Mouse (Mus musculus) adrenal gland, adult 2 months (tissue): ENCODE measurements around the gene Cd2bp2. TPM values are rescaled to one million over a fixed set of nuclear protein-coding genes. Genes with fewer than 3 reads are reported as not detected.

ENCODE experiments used
- DNase-seq: peaks from one replicate; pipeline ENCODE4 v3.0.0; 2021
- polyA plus RNA-seq: library from polyadenylated mRNA; depleted of rRNA; stranded (reverse); fragments of >200 nt; gene quantifications from 2 replicates; pipeline ENCODE4 v1.2.3, GENCODE M21; 2012; rRNA removed
- total RNA-seq, 2 experiments: library from RNA; stranded (reverse); gene quantifications; 2 replicates each; pipeline ENCODE4 v1.2.3; 2021

Cd2bp2 gene
- total and polyA plus RNA-seq, 3 experiments: 13.8 to 67.6 (median 37.6) TPM

DNA sequence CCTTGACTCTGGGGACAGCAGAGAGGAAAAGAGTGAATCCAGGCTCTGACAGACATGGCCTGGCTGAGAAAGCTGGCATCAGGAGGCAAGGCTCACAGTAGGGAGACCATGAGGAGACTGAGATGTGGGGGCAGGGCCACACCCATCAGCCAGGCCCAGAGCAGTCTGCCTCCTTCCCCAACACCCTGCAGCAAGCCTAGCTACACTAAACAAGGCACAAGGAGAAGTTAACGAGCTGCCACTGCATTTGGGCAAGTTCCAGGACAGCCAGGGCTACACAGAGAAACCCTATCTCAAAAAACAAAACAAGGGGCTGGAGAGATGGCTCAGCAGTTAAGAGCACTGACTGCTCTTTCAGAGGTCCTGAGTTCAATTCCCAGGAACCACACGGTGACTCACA is 53.6 kb downstream of the Cd2bp2 start:
- DNase-seq: no peak

Other genes with a start within 250 kb of the Cd2bp2 start
- gene Asphd1, start 246.5 kb downstream of the Cd2bp2 start, total RNA-seq: 1 to 10 TPM in 1 of 2 experiments, under 1 TPM in 1; 0.66 to 2.2 TPM
- 2.0 and 2.5 TPM in 2 replicates for gene Asphd1, start 246.5 kb downstream of the Cd2bp2 start, polyA plus RNA-seq
- gene Sez6l2, start 245.5 kb downstream of the Cd2bp2 start, total RNA-seq: 100 to 1,000 TPM in 1 of 2 experiments, 10 to 100 TPM in 1; 87.4 to 126 TPM
- gene Sez6l2, start 245.5 kb downstream of the Cd2bp2 start, polyA plus RNA-seq: 33.4 and 42.4 TPM in 2 replicates
- gene Cdipt, start 220.1 kb downstream of the Cd2bp2 start, total RNA-seq: 100 to 1,000 TPM; 102 to 107 TPM
- 239 and 259 TPM in 2 replicates for gene Cdipt, start 220.1 kb downstream of the Cd2bp2 start, polyA plus RNA-seq
- 1 to 10 TPM; 1.6 TPM for gene Cdiptos, start 220.0 kb downstream of the Cd2bp2 start, total RNA-seq
- gene Cdiptos, start 220.0 kb downstream of the Cd2bp2 start, polyA plus RNA-seq: 0.43 and 1.4 TPM in 2 replicates
- 100 to 1,000 TPM; 115 to 145 TPM for gene Mvp, start 181.4 kb downstream of the Cd2bp2 start, total RNA-seq
- gene Mvp, start 181.4 kb downstream of the Cd2bp2 start, polyA plus RNA-seq: 95.3 and 172 TPM in 2 replicates
- gene Pagr1b, start 179.6 kb downstream of the Cd2bp2 start, total RNA-seq: 1 to 10 TPM in 1 of 2 experiments, not detected in 1; 1.3 TPM
- 1.7 and 2.0 TPM in 2 replicates for gene Pagr1b, start 179.6 kb downstream of the Cd2bp2 start, polyA plus RNA-seq
- 10 to 100 TPM; 16.4 to 20.3 TPM for gene Pagr1a, start 178.7 kb downstream of the Cd2bp2 start, total RNA-seq
- gene Pagr1a, start 178.7 kb downstream of the Cd2bp2 start, polyA plus RNA-seq: 0.66 and 13.1 TPM in 2 replicates
- 10 to 100 TPM; 19.9 to 29.2 TPM for gene Gm42742, start 175.0 kb downstream of the Cd2bp2 start, total RNA-seq
- 13.7 and 28.4 TPM in 2 replicates for gene Gm42742, start 175.0 kb downstream of the Cd2bp2 start, polyA plus RNA-seq
- 1 to 10 TPM; 1.7 to 2.0 TPM for gene Prrt2, start 174.8 kb downstream of the Cd2bp2 start, total RNA-seq
- 8.5 and 9.5 TPM in 2 replicates for gene Prrt2, start 174.8 kb downstream of the Cd2bp2 start, polyA plus RNA-seq
- 100 to 1,000 TPM in 1 of 2 experiments, 10 to 100 TPM in 1; 98.7 to 114 TPM for gene Maz, start 169.0 kb downstream of the Cd2bp2 start, total RNA-seq
- gene Maz, start 169.0 kb downstream of the Cd2bp2 start, polyA plus RNA-seq: 833 and 840 TPM in 2 replicates
- gene Kif22, start 153.6 kb downstream of the Cd2bp2 start, total RNA-seq: 1 to 10 TPM; 2.1 to 2.5 TPM
- 0.64 and 0.89 TPM in 2 replicates for gene Kif22, start 153.6 kb downstream of the Cd2bp2 start, polyA plus RNA-seq
- not detected for gene Zg16, start 108.7 kb downstream of the Cd2bp2 start, total RNA-seq
- 0.18 and 0.49 TPM in 2 replicates for gene Zg16, start 108.7 kb downstream of the Cd2bp2 start, polyA plus RNA-seq
- gene AI467606, start 104.7 kb downstream of the Cd2bp2 start, total RNA-seq: 1 to 10 TPM; 1.6 to 1.9 TPM
- 7.6 TPM in 2 replicates for gene AI467606, start 104.7 kb downstream of the Cd2bp2 start, polyA plus RNA-seq
- under 1 TPM; 0.49 to 0.52 TPM for gene Qprt, start 73.8 kb downstream of the Cd2bp2 start, total RNA-seq
- 0.77 and 1.0 TPM in 2 replicates for gene Qprt, start 73.8 kb downstream of the Cd2bp2 start, polyA plus RNA-seq
- 1 to 10 TPM in 1 of 2 experiments, under 1 TPM in 1; 0.58 to 1.0 TPM for gene Spn, start 58.2 kb downstream of the Cd2bp2 start, total RNA-seq
- 1.0 and 2.0 TPM in 2 replicates for gene Spn, start 58.2 kb downstream of the Cd2bp2 start, polyA plus RNA-seq
- gene Tbc1d10b, start 12.4 kb upstream of the Cd2bp2 start, total RNA-seq: 10 to 100 TPM; 36.0 to 43.6 TPM
- 31.5 and 35.1 TPM in 2 replicates for gene Tbc1d10b, start 12.4 kb upstream of the Cd2bp2 start, polyA plus RNA-seq
- gene Mylpf, start 12.8 kb upstream of the Cd2bp2 start, total RNA-seq: 1 to 10 TPM; 2.2 to 2.3 TPM
- gene Mylpf, start 12.8 kb upstream of the Cd2bp2 start, polyA plus RNA-seq: not detected in 2 replicates
- 10 to 100 TPM; 11.7 to 12.7 TPM for gene Zfp553, start 37.0 kb upstream of the Cd2bp2 start, total RNA-seq
- gene Zfp553, start 37.0 kb upstream of the Cd2bp2 start, polyA plus RNA-seq: 18.3 and 20.5 TPM in 2 replicates
- 10 to 100 TPM in 1 of 2 experiments, 1 to 10 TPM in 1; 7.1 to 11.4 TPM for gene Sept1, start 37.1 kb upstream of the Cd2bp2 start, total RNA-seq
- gene Sept1, start 37.1 kb upstream of the Cd2bp2 start, polyA plus RNA-seq: 8.6 and 10.9 TPM in 2 replicates
- gene Zfp771, start 48.2 kb upstream of the Cd2bp2 start, total RNA-seq: 10 to 100 TPM; 27.1 to 32.4 TPM
- gene Zfp771, start 48.2 kb upstream of the Cd2bp2 start, polyA plus RNA-seq: 295 and 338 TPM in 2 replicates
- gene Dctpp1, start 64.7 kb upstream of the Cd2bp2 start, total RNA-seq: 10 to 100 TPM; 34.7 to 37.6 TPM
- gene Dctpp1, start 64.7 kb upstream of the Cd2bp2 start, polyA plus RNA-seq: 45.1 and 57.1 TPM in 2 replicates
- gene Sephs2, start 78.0 kb upstream of the Cd2bp2 start, total RNA-seq: 100 to 1,000 TPM in 1 of 2 experiments, 10 to 100 TPM in 1; 90.0 to 118 TPM
- 41.8 and 46.5 TPM in 2 replicates for gene Sephs2, start 78.0 kb upstream of the Cd2bp2 start, polyA plus RNA-seq
- 1 to 10 TPM; 1.7 to 2.4 TPM for gene Itgal, start 100.2 kb upstream of the Cd2bp2 start, total RNA-seq
- 1.6 and 1.7 TPM in 2 replicates for gene Itgal, start 100.2 kb upstream of the Cd2bp2 start, polyA plus RNA-seq
- gene Zfp768, start 149.5 kb upstream of the Cd2bp2 start, total RNA-seq: 10 to 100 TPM; 30.5 to 32.3 TPM
- gene Zfp768, start 149.5 kb upstream of the Cd2bp2 start, polyA plus RNA-seq: 52.5 and 54.2 TPM in 2 replicates
- gene Zfp747, start 180.0 kb upstream of the Cd2bp2 start, total RNA-seq: 10 to 100 TPM in 1 of 2 experiments, 1 to 10 TPM in 1; 8.0 to 11.2 TPM
- gene Zfp747, start 180.0 kb upstream of the Cd2bp2 start, polyA plus RNA-seq: 4.4 and 6.7 TPM in 2 replicates
- gene 9130019O22Rik, start 191.1 kb upstream of the Cd2bp2 start, total RNA-seq: 1 to 10 TPM; 4.4 to 6.3 TPM
- 2.5 and 3.3 TPM in 2 replicates for gene 9130019O22Rik, start 191.1 kb upstream of the Cd2bp2 start, polyA plus RNA-seq
- 10 to 100 TPM in 1 of 2 experiments, 1 to 10 TPM in 1; 7.1 to 10.3 TPM for gene E430018J23Rik, start 197.6 kb upstream of the Cd2bp2 start, total RNA-seq
- 8.9 and 10.0 TPM in 2 replicates for gene E430018J23Rik, start 197.6 kb upstream of the Cd2bp2 start, polyA plus RNA-seq
- gene Zfp764, start 210.8 kb upstream of the Cd2bp2 start, total RNA-seq: 1 to 10 TPM; 5.0 to 8.1 TPM
- gene Zfp764, start 210.8 kb upstream of the Cd2bp2 start, polyA plus RNA-seq: 4.1 and 4.5 TPM in 2 replicates
- 10 to 100 TPM; 13.3 to 15.3 TPM for gene Zfp688, start 226.0 kb upstream of the Cd2bp2 start, total RNA-seq
- gene Zfp688, start 226.0 kb upstream of the Cd2bp2 start, polyA plus RNA-seq: 30.2 and 33.8 TPM in 2 replicates